Mouse (Mus musculus): Measurements from ENCODE around the gene Fam117a. TPM values are rescaled to one million over a fixed set of nuclear protein-coding genes. Genes with fewer than 3 reads are reported as not detected.

The Fam117a gene
- polyA plus RNA-seq, 1 experiment from 2014 or later = 3.7 TPM

- no peaks in the 10 kb centered on the region for H3K36me3 ChIP-seq
- H3K4me1 ChIP-seq (replicated peaks) = peaks cover 28% of the 10 kb centered on the region
- 26% methylated on average over 5 of the region's 5 CpGs for WGBS
- peak overlapping the region; percentile 97; the same call in 1 of the 2 replicates for H3K4me3 ChIP-seq
- no peaks in the 10 kb centered on the region for H3K27me3 ChIP-seq
- no peak for ATAC-seq (ENCODE audit: low read depth)
- H3K27ac ChIP-seq (replicated peaks) = peak overlapping the region; percentile 75; the same call in 1 of the 2 replicates
- peak overlapping the region; percentile 69; the same call in 1 of the 2 replicates for H3K9ac ChIP-seq
- H3K4me2 ChIP-seq = peak overlapping the region; percentile 64
- no peaks in the 10 kb centered on the region for H3K9me3 ChIP-seq
These were observed 25.4 kb upstream of the Fam117a start for GRCm38 (mm10) chr11:95311425-95311807.

- no peak overlapping the region for H3K4me3 ChIP-seq
- 55% methylated on average over 7 of the region's 7 CpGs for WGBS
- H3K36me3 ChIP-seq = no peaks in the 10 kb centered on the region
- H3K9ac ChIP-seq = no peak overlapping the region
- H3K4me1 ChIP-seq (replicated peaks) = peaks cover 16% of the 10 kb centered on the region
- ATAC-seq (ENCODE audit: low read depth) = no peak
- H3K27ac ChIP-seq (replicated peaks) = no peak overlapping the region
- no peaks in the 10 kb centered on the region for H3K9me3 ChIP-seq
- no peak overlapping the region for H3K4me2 ChIP-seq
- H3K27me3 ChIP-seq = no peaks in the 10 kb centered on the region
These were observed 21.4 kb upstream of the Fam117a start for GRCm38 (mm10) chr11:95315215-95315955.

- Histone ChIP-seq H3K9me3 (no peaks in the 10 kb centered on the region), H3K4me2 (no peak overlapping the region), H3K27ac (replicated peaks) (no peak overlapping the region), H3K27me3 (peaks cover 5% of the 10 kb centered on the region; the same call in 1 of the 2 replicates), H3K4me3 (no peak overlapping the region), H3K9ac (no peak overlapping the region), H3K36me3 (no peaks in the 10 kb centered on the region), H3K4me1 (replicated peaks) (peaks cover 8% of the 10 kb centered on the region; the same call in 1 of the 2 replicates)
- ATAC-seq (ENCODE audit: low read depth) = no peak
- 93% methylated on average over 9 of the region's 9 CpGs for WGBS
These were observed 18.7 kb upstream of the Fam117a start for GRCm38 (mm10) chr11:95318116-95318515.

GRCm38 (mm10) chr11:95319506-95319905, 17.3 kb upstream of the Fam117a start:
- H3K4me2 ChIP-seq = no peak overlapping the region
- H3K4me1 ChIP-seq (replicated peaks) = peaks cover 12% of the 10 kb centered on the region
- no peaks in the 10 kb centered on the region for H3K36me3 ChIP-seq
- H3K9ac ChIP-seq = no peak overlapping the region
- 63% methylated on average over 1 of the region's 1 CpGs for WGBS
- ATAC-seq (ENCODE audit: low read depth) = no peak
- no peak overlapping the region for H3K27ac ChIP-seq (replicated peaks)
- peaks cover 5% of the 10 kb centered on the region; the same call in 1 of the 2 replicates for H3K27me3 ChIP-seq
- no peak overlapping the region for H3K4me3 ChIP-seq
- H3K9me3 ChIP-seq = no peaks in the 10 kb centered on the region

- no peak overlapping the region for H3K9ac ChIP-seq
- no peak overlapping the region for H3K27ac ChIP-seq (replicated peaks)
- H3K9me3 ChIP-seq = no peaks in the 10 kb centered on the region
- H3K4me2 ChIP-seq = no peak overlapping the region
- H3K36me3 ChIP-seq = no peaks in the 10 kb centered on the region
- no peak overlapping the region for H3K4me3 ChIP-seq
- no peak for ATAC-seq (ENCODE audit: low read depth)
- H3K4me1 ChIP-seq (replicated peaks) = peaks cover 15% of the 10 kb centered on the region
- peaks cover 5% of the 10 kb centered on the region; the same call in 1 of the 2 replicates for H3K27me3 ChIP-seq
- WGBS = 85% methylated on average over 1 of the region's 1 CpGs
These were observed 16.8 kb upstream of the Fam117a start for GRCm38 (mm10) chr11:95320010-95320409.

- 33% methylated on average over 10 of the region's 10 CpGs for WGBS
- H3K9me3 ChIP-seq = no peaks in the 10 kb centered on the region
- no peak for ATAC-seq (ENCODE audit: low read depth)
- no peaks in the 10 kb centered on the region for H3K36me3 ChIP-seq
- peaks cover 8% of the 10 kb centered on the region; the same call in 1 of the 2 replicates for H3K4me1 ChIP-seq (replicated peaks)
- H3K27me3 ChIP-seq = peaks cover 15% of the 10 kb centered on the region; the same call in 1 of the 2 replicates
- H3K4me2 ChIP-seq = no peak overlapping the region
- no peak overlapping the region for H3K9ac ChIP-seq
- H3K4me3 ChIP-seq = no peak overlapping the region
- H3K27ac ChIP-seq (replicated peaks) = no peak overlapping the region
These were observed 12.6 kb upstream of the Fam117a start for GRCm38 (mm10) chr11:95324181-95324580.

GRCm38 (mm10) chr11:95325832-95326231, 11.0 kb upstream of the Fam117a start:
- no peaks in the 10 kb centered on the region for H3K9me3 ChIP-seq
- ATAC-seq (ENCODE audit: low read depth) = no peak
- no peak overlapping the region for H3K4me2 ChIP-seq
- H3K27ac ChIP-seq (replicated peaks) = no peak overlapping the region
- H3K27me3 ChIP-seq = peaks cover 15% of the 10 kb centered on the region; the same call in 1 of the 2 replicates
- no peaks in the 10 kb centered on the region for H3K36me3 ChIP-seq
- H3K4me1 ChIP-seq (replicated peaks) = peaks cover 8% of the 10 kb centered on the region; the same call in 1 of the 2 replicates
- H3K9ac ChIP-seq = no peak overlapping the region
- WGBS = 91% methylated on average over 4 of the region's 4 CpGs
- H3K4me3 ChIP-seq = no peak overlapping the region

GRCm38 (mm10) chr11:95326243-95326642, 10.6 kb upstream of the Fam117a start:
- Histone ChIP-seq H3K4me1 (replicated peaks) (peaks cover 8% of the 10 kb centered on the region; the same call in 1 of the 2 replicates), H3K9me3 (no peaks in the 10 kb centered on the region), H3K4me3 (no peak overlapping the region), H3K4me2 (no peak overlapping the region), H3K9ac (no peak overlapping the region), H3K27me3 (peaks cover 15% of the 10 kb centered on the region; the same call in 1 of the 2 replicates), H3K36me3 (no peaks in the 10 kb centered on the region), H3K27ac (replicated peaks) (no peak overlapping the region)
- no peak for ATAC-seq (ENCODE audit: low read depth)
- WGBS = 79% methylated on average over 11 of the region's 11 CpGs

GRCm38 (mm10) chr11:95328629-95329028, 8.2 kb upstream of the Fam117a start:
- peaks cover 8% of the 10 kb centered on the region; the same call in 1 of the 2 replicates for H3K4me1 ChIP-seq (replicated peaks)
- H3K4me3 ChIP-seq = no peak overlapping the region
- H3K4me2 ChIP-seq = no peak overlapping the region
- no peaks in the 10 kb centered on the region for H3K36me3 ChIP-seq
- H3K9ac ChIP-seq = no peak overlapping the region
- no peaks in the 10 kb centered on the region for H3K9me3 ChIP-seq
- no peak overlapping the region for H3K27ac ChIP-seq (replicated peaks)
- H3K27me3 ChIP-seq = peaks cover 10% of the 10 kb centered on the region; the same call in 1 of the 2 replicates
- no peak for ATAC-seq (ENCODE audit: low read depth)
- WGBS = 69% methylated on average over 5 of the region's 5 CpGs

- H3K4me2 ChIP-seq = no peak overlapping the region
- H3K27ac ChIP-seq (replicated peaks) = no peak overlapping the region
- whole genome bisulfite sequencing = 77% methylated on average over 1 of the region's 1 CpGs
- no peak overlapping the region for H3K9ac ChIP-seq
- H3K36me3 ChIP-seq = no peaks in the 10 kb centered on the region
- no peak for ATAC-seq (ENCODE audit: low read depth)
- no peak overlapping the region for H3K4me3 ChIP-seq
- no peaks in the 10 kb centered on the region for H3K9me3 ChIP-seq
- H3K27me3 ChIP-seq = peaks cover 10% of the 10 kb centered on the region; the same call in 1 of the 2 replicates
- no peaks in the 10 kb centered on the region for H3K4me1 ChIP-seq (replicated peaks)
These were observed 6.2 kb upstream of the Fam117a start for GRCm38 (mm10) chr11:95330662-95331061.

- H3K9ac ChIP-seq = no peak overlapping the region
- H3K4me2 ChIP-seq = no peak overlapping the region
- H3K4me1 ChIP-seq (replicated peaks) = peaks cover 16% of the 10 kb centered on the region
- no peak for ATAC-seq (ENCODE audit: low read depth)
- no peak overlapping the region for H3K27ac ChIP-seq (replicated peaks)
- 71% methylated on average over 4 of the region's 4 CpGs for WGBS
- H3K4me3 ChIP-seq = no peak overlapping the region
- H3K9me3 ChIP-seq = no peaks in the 10 kb centered on the region
- peaks cover 6% of the 10 kb centered on the region; the same call in 1 of the 2 replicates for H3K27me3 ChIP-seq
- no peaks in the 10 kb centered on the region for H3K36me3 ChIP-seq
These were observed 3.6 kb upstream of the Fam117a start for GRCm38 (mm10) chr11:95333209-95333608.

- H3K27me3 ChIP-seq = 0 out of 2 replicates have a peak, but pooled peaks cover 6% of the 10 kb centered on the region
- no peaks in the 10 kb centered on the region for H3K36me3 ChIP-seq
- no peak overlapping the region for H3K27ac ChIP-seq (replicated peaks)
- peaks cover 22% of the 10 kb centered on the region for H3K4me1 ChIP-seq (replicated peaks)
- no peak for ATAC-seq (ENCODE audit: low read depth)
- no peak overlapping the region for H3K9ac ChIP-seq
- no peak overlapping the region for H3K4me2 ChIP-seq
- no peaks in the 10 kb centered on the region for H3K9me3 ChIP-seq
- 89% methylated on average over 9 of the region's 9 CpGs for WGBS
- no peak overlapping the region for H3K4me3 ChIP-seq
These were observed 3.0 kb upstream of the Fam117a start for GRCm38 (mm10) chr11:95333805-95334204.

Data from neural tube, embryonic 13.5 days (tissue).